ENCODE assay signal across 8 mouse cellular contexts in the genomic region with DNA sequence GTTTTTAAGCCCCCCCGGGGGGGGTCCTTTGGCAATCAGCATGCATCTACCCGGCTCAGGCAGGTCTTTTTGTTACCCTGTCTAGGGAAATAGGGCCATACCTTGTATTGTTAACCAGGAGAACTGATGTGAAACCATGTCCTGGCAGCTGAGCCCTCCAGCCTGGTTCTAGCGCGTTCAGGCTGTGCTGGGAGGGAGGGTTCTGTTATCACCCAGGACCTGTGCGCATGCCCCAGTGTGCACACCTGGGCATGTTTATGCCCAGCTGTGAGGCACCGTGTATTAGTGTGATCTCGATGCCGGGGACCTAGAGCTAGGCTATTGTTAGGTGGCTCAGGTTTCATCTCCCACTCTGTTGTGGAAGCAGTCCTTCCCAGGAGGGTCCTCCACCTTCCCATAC. TPM values are rescaled to one million over a fixed set of nuclear protein-coding genes. Genes with fewer than 3 reads are reported as not detected.
DNase-seq lines count a peak whose midpoint lies in the region; ATAC-seq and TF ChIP-seq lines count a peak whose summit lies in the region.

No protein-coding gene starts in this region.

- 21% methylated on average over 8 of the region's 8 CpGs for WGBS in thymus, adult 2 months
- 17% methylated on average over 8 of the region's 8 CpGs for WGBS in liver, embryonic 12.5 days (ENCODE audit: insufficient replicate concordance)

- peak overlapping the region; percentile 52; the same call in 1 of the 2 replicates for H3K27ac ChIP-seq in thymus, adult 2 months (ENCODE audit: control insufficient read depth, insufficient read depth, low read length)
- H3K27ac ChIP-seq in liver, embryonic 12.5 days: no peak overlapping the region

- ATAC-seq in liver, embryonic 12.5 days: no peak

- no peaks in the 10 kb centered on the region for H3K9me3 ChIP-seq in liver, embryonic 12.5 days (replicated peaks)

- H3K9ac ChIP-seq in liver, embryonic 12.5 days: no peak overlapping the region

- peak overlapping the region; percentile 82 for H3K4me3 ChIP-seq in thymus, adult 2 months (ENCODE audit: control insufficient read depth, insufficient read depth, low read length)
- H3K4me3 ChIP-seq in liver, embryonic 12.5 days: peak overlapping the region; percentile 70

- peak; percentile 13 for DNase-seq in adrenal gland, postnatal 10 days
- DNase-seq in adrenal gland, adult 8-10 months: no peak
- DNase-seq in thymus, adult 2 months: peak; percentile 45
- no peak for DNase-seq in thymus, postnatal 25 days
- peak; percentile 52 to 61 for DNase-seq in thymus, postnatal 10 days (ENCODE audit: low spot score in 2 of 2)
- no peak for DNase-seq in retina, embryonic 14.5 days (ENCODE audit: low spot score)
- DNase-seq in gastrocnemius, postnatal 25 days: no peak

- no peak for TF ChIP-seq POLR2A in thymus, adult 2 months (IDR thresholded peaks at IDR 0.05; ENCODE audit: control insufficient read depth, extremely low read depth, insufficient read depth, low read length, poor library complexity)

- H3K4me2 ChIP-seq in liver, embryonic 12.5 days: peak overlapping the region; percentile 100

- no peak for TF ChIP-seq CTCF in thymus, adult 2 months (IDR thresholded peaks at IDR 0.05; ENCODE audit: borderline replicate concordance, control insufficient read depth, extremely low read depth, insufficient read depth, low read length, poor library complexity)

- H3K36me3 ChIP-seq in thymus, adult 2 months (ENCODE audit: control insufficient read depth, insufficient read depth, low read length): no peaks in the 10 kb centered on the region
- H3K36me3 ChIP-seq in liver, embryonic 12.5 days: peaks cover 5% of the 10 kb centered on the region

- H3K27me3 ChIP-seq in thymus, adult 2 months (ENCODE audit: control insufficient read depth, insufficient read depth, low read length): no peaks in the 10 kb centered on the region
- H3K27me3 ChIP-seq in liver, embryonic 12.5 days (replicated peaks): peaks cover 71% of the 10 kb centered on the region

- H3K4me1 ChIP-seq in thymus, adult 2 months (replicated peaks; ENCODE audit: control insufficient read depth, insufficient read depth, low read length): peaks cover 61% of the 10 kb centered on the region
- peaks cover 81% of the 10 kb centered on the region for H3K4me1 ChIP-seq in liver, embryonic 12.5 days

RNA-seq across cellular contexts. Expression of a gene that starts 21.1 kb away (rescaled TPM):
- total RNA-seq in adrenal gland, postnatal 10 days (2021): under 1 TPM; 0.45 to 0.73 TPM
- not detected for total RNA-seq in adrenal gland, adult 8-10 months (2022)
- polyA plus RNA-seq in thymus, adult 2 months (2012; rRNA removed): 1.3 and 1.9 TPM in 2 replicates
- polyA plus RNA-seq in liver, embryonic 12.5 days (2016; fragmentation: Nextera tagmentation; extraction: Ambion mirVana): not detected in 2 replicates
- total RNA-seq in gastrocnemius, postnatal 25 days (2021): not detected

RNA-seq across cellular contexts. Expression of a gene that starts 34.1 kb away (rescaled TPM):
- total RNA-seq in adrenal gland, postnatal 10 days (2021): 10 to 100 TPM; 26.2 to 34.7 TPM
- 10 to 100 TPM; 21.3 to 36.8 (median 30.8) TPM for total RNA-seq in adrenal gland, adult 8-10 months (2022)
- 63.5 and 74.1 TPM in 2 replicates for polyA plus RNA-seq in thymus, adult 2 months (2012; rRNA removed)
- polyA plus RNA-seq in liver, embryonic 12.5 days (2016; fragmentation: Nextera tagmentation; extraction: Ambion mirVana): 6.8 and 7.1 TPM in 2 replicates
- total RNA-seq in gastrocnemius, postnatal 25 days (2021): 10 to 100 TPM in 1 of 2 experiments, 1 to 10 TPM in 1; 9.4 to 12.8 TPM

RNA-seq across cellular contexts. Expression of a gene that starts 54.2 kb away (rescaled TPM):
- total RNA-seq in adrenal gland, postnatal 10 days (2021): 1 to 10 TPM; 3.8 to 6.5 TPM
- under 1 TPM; 0.20 to 0.95 (median 0.72) TPM for total RNA-seq in adrenal gland, adult 8-10 months (2022)
- polyA plus RNA-seq in thymus, adult 2 months (2012; rRNA removed): 8.4 and 12.2 TPM in 2 replicates
- 86.5 and 89.9 TPM in 2 replicates for polyA plus RNA-seq in liver, embryonic 12.5 days (2016; fragmentation: Nextera tagmentation; extraction: Ambion mirVana)
- under 1 TPM; 0.13 to 0.56 TPM for total RNA-seq in gastrocnemius, postnatal 25 days (2021)

Comparison
In these comparisons a context has a peak if more than half of its experiments do, and no peak if none do; other contexts are left out.
1. DNase-seq: peak in adrenal gland, postnatal 10 days (single experiment), thymus, adult 2 months (single experiment) and thymus, postnatal 10 days (2 of 2); none in adrenal gland, adult 8-10 months (single experiment), thymus, postnatal 25 days (single experiment), retina, embryonic 14.5 days (single experiment) and gastrocnemius, postnatal 25 days (single experiment).